8 mouse cellular contexts compared by ENCODE assay signal in genomic region chr8:102786467-102787360, GRCm38 (mm10). TPM values are rescaled to one million over a fixed set of nuclear protein-coding genes. Genes with fewer than 3 reads are reported as not detected.
DNase-seq lines count a peak whose midpoint lies in the region; ATAC-seq and TF ChIP-seq lines count a peak whose summit lies in the region.

No protein-coding gene starts in this region.

- H3K4me3 ChIP-seq in layer of hippocampus, adult 2 months = peak overlapping the region; percentile 66
- peak overlapping the region; percentile 90 for H3K4me3 ChIP-seq in embryonic facial prominence, embryonic 12.5 days
- no peak overlapping the region for H3K4me3 ChIP-seq in liver, postnatal 0 days (ENCODE audit: low read depth, low read length)
- peak overlapping the region; percentile 80 for H3K4me3 ChIP-seq in stomach, embryonic 16.5 days (replicated peaks; ENCODE audit: low read length)

- H3K9ac ChIP-seq in embryonic facial prominence, embryonic 12.5 days = peak overlapping the region; percentile 99
- H3K9ac ChIP-seq in liver, postnatal 0 days (replicated peaks) = no peak overlapping the region
- H3K9ac ChIP-seq in stomach, embryonic 16.5 days (ENCODE audit: low read length) = peak overlapping the region; percentile 94

- WGBS in embryonic facial prominence, embryonic 12.5 days = 4% methylated on average over 31 of the region's 31 CpGs
- WGBS in liver, postnatal 0 days (ENCODE audit: insufficient replicate concordance) = 3% methylated on average over 31 of the region's 31 CpGs
- 5% methylated on average over 31 of the region's 31 CpGs for WGBS in stomach, embryonic 16.5 days

- H3K36me3 ChIP-seq in embryonic facial prominence, embryonic 12.5 days = no peaks in the 10 kb centered on the region
- H3K36me3 ChIP-seq in liver, postnatal 0 days (replicated peaks; ENCODE audit: insufficient read depth, low read length) = no peaks in the 10 kb centered on the region
- H3K36me3 ChIP-seq in stomach, embryonic 16.5 days (ENCODE audit: control insufficient read depth, insufficient read depth, low read length) = no peaks in the 10 kb centered on the region

- no peak for TF ChIP-seq EP300 in liver, postnatal 0 days (IDR thresholded peaks at IDR 0.05; ENCODE audit: low read depth)

- H3K4me1 ChIP-seq in embryonic facial prominence, embryonic 12.5 days = 0 out of 2 replicates have a peak, but pooled peaks cover 19% of the 10 kb centered on the region
- no peaks in the 10 kb centered on the region for H3K4me1 ChIP-seq in liver, postnatal 0 days (ENCODE audit: insufficient read depth)
- H3K4me1 ChIP-seq in stomach, embryonic 16.5 days (ENCODE audit: control insufficient read depth, insufficient read depth, low read length) = no peaks in the 10 kb centered on the region; the same call in 1 of the 2 replicates

- no peaks in the 10 kb centered on the region for H3K9me3 ChIP-seq in embryonic facial prominence, embryonic 12.5 days
- H3K9me3 ChIP-seq in liver, postnatal 0 days (ENCODE audit: low read length) = no peaks in the 10 kb centered on the region
- H3K9me3 ChIP-seq in stomach, embryonic 16.5 days (replicated peaks; ENCODE audit: control insufficient read depth, low read length) = no peaks in the 10 kb centered on the region

- H3K27me3 ChIP-seq in embryonic facial prominence, embryonic 12.5 days = no peaks in the 10 kb centered on the region
- peaks cover 55% of the 10 kb centered on the region for H3K27me3 ChIP-seq in liver, postnatal 0 days (ENCODE audit: insufficient read depth, low read length)
- H3K27me3 ChIP-seq in stomach, embryonic 16.5 days (ENCODE audit: control insufficient read depth, insufficient read depth, low read length) = peaks cover 15% of the 10 kb centered on the region; the same call in 1 of the 2 replicates

- H3K4me2 ChIP-seq in embryonic facial prominence, embryonic 12.5 days (replicated peaks) = peak overlapping the region; percentile 78
- H3K4me2 ChIP-seq in liver, postnatal 0 days (ENCODE audit: low read depth, low read length) = 0 out of 2 replicates have a peak overlapping the region, but pooled peaks have one; percentile 6
- peak overlapping the region; percentile 67 for H3K4me2 ChIP-seq in stomach, embryonic 16.5 days (ENCODE audit: low read depth, low read length)

- DNase-seq in layer of hippocampus, adult 2 months (ENCODE audit: low spot score in 2 of 2) = no peak
- DNase-seq in layer of hippocampus, postnatal 14 days (ENCODE audit: low spot score in 2 of 2) = no peak
- peak; percentile 26 for DNase-seq in heart, postnatal 4 days
- no peak for DNase-seq in liver, postnatal 0 days
- DNase-seq in layer of hippocampus, adult 8-10 months (ENCODE audit: low spot score in 2 of 2) = no peak

- H3K27ac ChIP-seq in layer of hippocampus, adult 2 months = peak overlapping the region; percentile 68
- peak overlapping the region; percentile 97 for H3K27ac ChIP-seq in embryonic facial prominence, embryonic 12.5 days
- no peak overlapping the region for H3K27ac ChIP-seq in liver, postnatal 0 days (ENCODE audit: low read depth)
- peak overlapping the region; percentile 95 for H3K27ac ChIP-seq in stomach, embryonic 16.5 days (ENCODE audit: low read length)

- no peak for TF ChIP-seq CTCF in layer of hippocampus, adult 2 months (conservative IDR thresholded peaks at IDR 0.05)
- no peak for TF ChIP-seq CTCF in liver, postnatal 0 days (IDR thresholded peaks at IDR 0.05; ENCODE audit: low read depth)

- ATAC-seq in embryonic facial prominence, embryonic 12.5 days (ENCODE audit: insufficient number of reproducible peaks, insufficient read depth, low FRiP score, low TSS enrichment) = no peak
- ATAC-seq in liver, postnatal 0 days = no peak
- ATAC-seq in stomach, embryonic 16.5 days (ENCODE audit: insufficient read depth, low FRiP score) = no peak
- ATAC-seq in activated CD4-positive, CD25-positive, alpha-beta regulatory T cell, adult 4 months = no peak

RNA-seq across cellular contexts. Expression of gene Cdh11, which starts 1.3 kb away (rescaled TPM):
- 10 to 100 TPM; 70.5 to 77.3 TPM for total RNA-seq in layer of hippocampus, adult 2 months (2021)
- 10 to 100 TPM; 99.0 TPM for total RNA-seq in layer of hippocampus, postnatal 14 days (2021)
- 207 and 218 TPM in 2 replicates for polyA plus RNA-seq in embryonic facial prominence, embryonic 12.5 days (2016; fragmentation: Nextera tagmentation; extraction: Ambion mirVana)
- total RNA-seq in heart, postnatal 4 days (2021) = 10 to 100 TPM; 46.4 to 58.5 TPM
- polyA plus RNA-seq in liver, postnatal 0 days (2015; fragmentation: Nextera tagmentation; extraction: Ambion mirVana) = 0.59 and 0.63 TPM in 2 replicates
- 75.1 and 82.4 TPM in 2 replicates for polyA plus RNA-seq in stomach, embryonic 16.5 days (2015; fragmentation: Nextera tagmentation; extraction: Ambion mirVana)
- total RNA-seq in layer of hippocampus, adult 8-10 months (2022) = 10 to 100 TPM; 68.8 to 84.1 (median 76.7) TPM
- under 1 TPM; 0.11 to 0.24 TPM for polyA plus RNA-seq in activated CD4-positive, CD25-positive, alpha-beta regulatory T cell, adult 4 months (2017; shearing (Covaris generic))

Comparison
In these comparisons a context has a peak if more than half of its experiments do, and no peak if none do; other contexts are left out.
1. H3K4me2 ChIP-seq: peak in every context shown above with its lines; median percentile 78 in embryonic facial prominence, embryonic 12.5 days; 67 in stomach, embryonic 16.5 days; 6 in liver, postnatal 0 days.